Mouse (Mus musculus) midbrain, embryonic 13.5 days (tissue): ENCODE measurements around the gene Gast. TPM values are rescaled to one million over a fixed set of nuclear protein-coding genes. Genes with fewer than 3 reads are reported as not detected.
"Not testable (repeated sequence)": the region's sequence is repeated elsewhere in the genome, so short reads cannot be mapped to it uniquely, and the experiment has no call there.

Experiments
- ATAC-seq: fragments of 200-750 bp; cut with Nextera tagmentation; 2 replicates; pipeline ENCODE4 v1.8.0; 2017; ENCODE audit warnings: mild to moderate bottlenecking, moderate TSS enrichment, moderate library complexity
- H3K27ac ChIP-seq: fragments of 300-500 bp; sonication (generic); 2 replicates; pipeline ENCODE4 v1.5.1; 2015; ENCODE audit warnings: inconsistent platforms, mild to moderate bottlenecking, moderate library complexity
- H3K27me3 ChIP-seq: fragments of 300-500 bp; sonication (generic); 2 replicates; pipeline ENCODE4 v1.6.1; 2015; ENCODE audit warnings: mild to moderate bottlenecking, inconsistent platforms
- H3K36me3 ChIP-seq: fragments of 300-500 bp; sonication (generic); 2 replicates; pipeline ENCODE4 v1.6.1; 2015; ENCODE audit warnings: mild to moderate bottlenecking, inconsistent platforms
- H3K4me1 ChIP-seq: fragments of 300-500 bp; sonication (generic); replicated peaks from 2 replicates; pipeline ENCODE4 v1.6.1; 2015; ENCODE audit warnings: inconsistent platforms
- H3K4me2 ChIP-seq: fragments of 300-500 bp; sonication (generic); replicated peaks from 2 replicates; pipeline ENCODE4 v1.6.1; 2015; ENCODE audit warnings: moderate library complexity, mild to moderate bottlenecking, inconsistent platforms
- H3K4me3 ChIP-seq: fragments of 300-500 bp; sonication (generic); replicated peaks from 2 replicates; pipeline ENCODE4 v1.5.1; 2015; ENCODE audit warnings: mild to moderate bottlenecking, inconsistent platforms
- H3K9ac ChIP-seq: fragments of 300-500 bp; sonication (generic); replicated peaks from 2 replicates; pipeline ENCODE4 v1.6.1; 2015; ENCODE audit warnings: mild to moderate bottlenecking, inconsistent platforms
- H3K9me3 ChIP-seq: fragments of 300-500 bp; sonication (generic); 2 replicates; pipeline ENCODE4 v1.6.1; 2016; ENCODE audit warnings: mild to moderate bottlenecking, inconsistent platforms
- WGBS: fragments of 180-500 bp; shearing (Covaris S2); methylation state at CpG from one replicate; pipeline ENCODE4 v1.1.7; 2015; 5-methylcytosine and 5-hydroxymethylcytosine counted together
- polyA plus RNA-seq: library from polyadenylated mRNA; unstranded; fragments of >200 nt; fragmentation: Nextera tagmentation; extraction: Ambion mirVana; gene quantifications from 2 replicates; pipeline ENCODE4 v1.2.1, GENCODE M21; 2015

The Gast gene
- polyA plus RNA-seq, 1 experiment from 2014 or later: 1.2 TPM

DNA sequence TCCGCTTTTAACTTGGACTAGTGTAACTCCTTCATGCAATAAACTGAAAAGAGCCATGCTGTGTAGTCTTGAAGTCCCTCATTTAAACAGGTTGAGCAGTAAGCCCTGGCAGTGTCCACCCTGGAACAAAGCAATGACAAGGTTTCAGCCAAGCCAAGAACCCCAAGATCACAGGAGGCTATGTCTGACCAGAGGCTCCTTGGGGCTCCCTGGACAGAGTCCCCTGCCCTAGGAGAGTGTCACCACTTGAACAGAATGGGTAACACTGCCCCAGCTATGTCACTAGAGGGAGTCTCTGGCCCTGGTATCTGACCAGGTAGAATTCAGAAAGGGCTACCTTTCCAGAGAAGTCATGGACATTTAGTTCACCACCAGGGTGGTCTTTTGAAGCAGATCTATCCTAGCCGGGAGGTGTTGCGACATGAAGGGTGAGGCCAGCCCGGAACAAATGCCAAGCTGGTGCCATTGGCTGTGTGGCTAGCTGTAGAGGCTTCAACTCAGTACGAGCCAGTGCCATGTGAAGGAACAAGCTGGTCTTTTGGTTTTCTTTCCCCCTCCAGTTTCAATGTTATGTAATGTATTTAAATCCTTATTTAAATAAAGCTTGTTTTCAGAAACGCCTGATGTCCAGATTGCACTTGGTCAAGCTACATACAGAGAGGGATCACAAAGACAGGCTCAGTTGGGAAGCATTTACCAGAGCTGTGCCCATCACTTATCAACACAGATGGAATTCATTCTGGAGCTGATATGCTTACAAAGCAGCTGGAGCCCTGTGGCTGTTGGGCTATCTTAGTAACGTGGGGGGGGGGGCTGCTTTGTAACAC lies 12.5 kb upstream of the Gast start:
- H3K9me3 ChIP-seq, H3K27me3 ChIP-seq, H3K9ac ChIP-seq, H3K27ac ChIP-seq, ATAC-seq: not testable (repeated sequence)
- H3K4me1 ChIP-seq: peaks cover 19% of the 10 kb centered on the region
- H3K4me2 ChIP-seq: peak overlapping the region; percentile 90
- WGBS: 79% methylated on average over 7 of the region's 7 CpGs
- H3K4me3 ChIP-seq: 0 out of 2 replicates have a peak overlapping the region, but pooled peaks have one; percentile 16
- peaks cover 19% of the 10 kb centered on the region for H3K36me3 ChIP-seq

DNA sequence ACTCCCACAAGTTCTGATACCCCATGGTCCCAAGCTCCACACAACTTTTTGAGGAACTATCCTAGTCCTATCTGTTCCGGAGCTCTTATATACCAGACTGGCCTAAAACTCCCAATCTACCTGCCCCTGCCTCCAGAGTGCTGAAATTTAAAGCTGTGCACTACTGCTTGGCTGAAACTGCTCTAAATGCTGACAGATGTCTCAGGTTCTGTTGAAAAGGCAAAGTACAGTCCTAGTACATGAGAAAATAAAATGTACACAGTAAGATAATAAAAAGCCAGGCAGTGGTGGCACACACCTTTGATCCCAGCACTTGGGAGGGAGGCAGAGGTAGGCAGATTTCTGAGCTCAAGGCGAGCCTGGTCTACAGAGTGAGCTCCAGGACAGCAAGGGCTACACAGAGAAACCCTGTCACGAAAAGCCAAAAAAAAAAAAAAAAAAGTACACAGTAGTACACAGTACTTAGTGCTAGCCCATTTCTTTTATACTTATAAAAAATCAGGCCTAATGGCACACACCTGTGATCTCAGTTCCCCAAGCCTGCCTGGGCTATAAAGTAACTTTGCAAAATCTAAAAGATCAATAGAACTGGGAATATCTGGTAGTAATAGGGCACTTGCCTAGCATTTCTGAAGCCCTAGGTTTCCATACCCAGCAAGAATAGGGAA lies 11.5 kb upstream of the Gast start:
- peaks cover 19% of the 10 kb centered on the region for H3K4me1 ChIP-seq
- no peaks in the 10 kb centered on the region for H3K9me3 ChIP-seq
- no peak overlapping the region for H3K9ac ChIP-seq
- 63% methylated on average over 3 of the region's 3 CpGs for WGBS
- H3K4me2 ChIP-seq: no peak overlapping the region
- no peak for ATAC-seq
- no peaks in the 10 kb centered on the region for H3K27me3 ChIP-seq
- H3K4me3 ChIP-seq: no peak overlapping the region
- no peak overlapping the region for H3K27ac ChIP-seq
- H3K36me3 ChIP-seq: peaks cover 19% of the 10 kb centered on the region

DNA sequence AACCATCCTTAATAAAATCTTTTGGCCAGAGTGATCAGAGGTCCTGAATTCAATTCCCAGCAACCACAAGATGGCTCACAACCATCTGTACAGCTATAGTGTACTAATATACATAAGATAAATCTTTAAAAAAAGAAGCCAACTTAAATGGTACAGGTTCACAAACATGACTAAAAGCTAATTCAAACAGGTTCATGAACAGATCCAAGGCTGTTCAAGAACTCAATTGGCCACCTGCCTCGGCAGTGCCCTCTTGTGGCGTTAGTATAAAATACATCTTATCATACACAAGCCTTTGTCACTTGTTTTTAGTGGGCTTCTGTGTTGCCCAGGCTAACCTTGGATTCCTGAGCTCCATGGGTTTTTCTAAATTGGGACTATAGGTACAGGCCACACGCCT lies 10.6 kb upstream of the Gast start:
- H3K4me1 ChIP-seq: peaks cover 19% of the 10 kb centered on the region
- H3K27me3 ChIP-seq: no peaks in the 10 kb centered on the region
- no peak overlapping the region for H3K27ac ChIP-seq
- H3K9ac ChIP-seq: no peak overlapping the region
- peaks cover 19% of the 10 kb centered on the region for H3K36me3 ChIP-seq
- WGBS: 9% methylated on average over 3 of the region's 3 CpGs
- H3K9me3 ChIP-seq: no peaks in the 10 kb centered on the region
- no peak overlapping the region for H3K4me3 ChIP-seq
- no peak overlapping the region for H3K4me2 ChIP-seq
- no peak for ATAC-seq

DNA sequence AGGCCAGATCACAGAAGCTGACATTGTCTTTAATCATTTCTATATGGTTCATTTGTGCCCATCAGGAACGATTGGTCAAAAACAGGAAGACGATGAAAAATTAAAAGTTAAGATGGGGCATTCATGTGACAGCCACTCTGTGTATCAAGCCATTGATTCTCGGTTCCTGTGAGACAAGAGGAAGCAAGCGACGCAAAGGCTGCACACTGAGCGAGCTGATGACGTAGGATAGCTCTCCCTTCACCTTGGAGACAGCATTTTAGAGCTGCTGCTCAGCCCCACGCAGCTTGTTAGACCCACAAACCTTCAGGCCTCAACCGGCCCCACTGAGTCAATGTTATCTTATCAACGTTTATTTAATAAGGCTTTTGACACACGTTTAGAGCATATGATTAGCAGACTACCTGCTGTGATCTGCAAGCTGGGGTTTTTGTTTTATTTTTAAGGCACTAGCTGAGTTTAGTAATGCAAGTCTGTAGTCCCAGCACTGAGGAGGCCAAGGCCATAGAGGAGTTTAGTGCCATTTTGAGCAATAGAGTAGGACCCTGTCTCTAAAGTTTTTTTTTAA lies 9.1 kb upstream of the Gast start:
- H3K9ac ChIP-seq: no peak overlapping the region
- H3K27ac ChIP-seq: peak overlapping the region; percentile 26; the same call in 1 of the 2 replicates
- no peak for ATAC-seq
- peaks cover 19% of the 10 kb centered on the region for H3K36me3 ChIP-seq
- H3K4me2 ChIP-seq: no peak overlapping the region
- no peaks in the 10 kb centered on the region for H3K9me3 ChIP-seq
- WGBS: 67% methylated on average over 11 of the region's 11 CpGs
- H3K27me3 ChIP-seq: no peaks in the 10 kb centered on the region
- no peak overlapping the region for H3K4me3 ChIP-seq
- H3K4me1 ChIP-seq: peaks cover 19% of the 10 kb centered on the region

DNA sequence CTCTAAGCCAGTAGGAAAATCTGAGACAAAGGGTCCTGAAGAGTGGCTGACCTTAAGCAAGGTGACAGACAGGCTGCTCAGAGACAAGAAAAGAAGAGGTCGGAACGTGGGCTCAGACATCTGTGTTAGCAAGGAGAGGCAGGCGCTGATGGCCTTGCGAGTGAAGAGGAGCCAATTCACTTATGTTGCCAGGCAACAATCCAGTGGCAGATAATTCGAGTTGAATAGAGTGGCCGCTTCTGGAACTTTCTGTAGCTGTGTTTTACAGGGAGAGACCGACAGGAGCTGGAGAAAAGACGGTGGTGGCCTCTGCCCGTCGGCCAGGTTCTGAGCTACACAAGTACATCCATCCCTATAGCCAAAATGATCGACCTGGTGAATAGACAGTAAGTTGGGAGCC lies 6.9 kb upstream of the Gast start:
- WGBS: 48% methylated on average over 11 of the region's 11 CpGs
- H3K9ac ChIP-seq: no peak overlapping the region
- no peaks in the 10 kb centered on the region for H3K9me3 ChIP-seq
- peak overlapping the region; percentile 61; the same call in 1 of the 2 replicates for H3K27ac ChIP-seq
- H3K27me3 ChIP-seq: no peaks in the 10 kb centered on the region
- peaks cover 5% of the 10 kb centered on the region for H3K36me3 ChIP-seq
- no peak overlapping the region for H3K4me2 ChIP-seq
- ATAC-seq: no peak
- H3K4me1 ChIP-seq: peaks cover 21% of the 10 kb centered on the region
- H3K4me3 ChIP-seq: no peak overlapping the region

DNA sequence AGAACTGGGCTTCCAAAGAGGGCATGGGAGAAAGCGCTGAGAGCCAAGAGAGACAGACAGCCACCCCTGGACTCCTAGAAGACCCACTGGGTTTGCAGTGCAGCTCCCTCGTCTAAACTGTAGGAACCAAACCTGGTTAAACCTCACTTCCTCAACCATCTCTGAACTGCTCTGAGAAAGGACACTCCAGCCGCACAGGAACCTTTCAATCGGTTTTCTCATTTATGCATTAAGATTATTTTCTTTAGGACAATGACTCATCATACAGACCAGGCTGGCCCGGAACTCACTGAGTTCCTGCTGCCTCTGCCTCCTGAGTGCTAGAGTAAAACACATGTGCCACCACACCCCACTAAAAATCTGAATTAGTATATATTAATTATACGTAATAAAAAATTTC lies 6.4 kb upstream of the Gast start:
- H3K36me3 ChIP-seq: peaks cover under 1% of the 10 kb centered on the region
- WGBS: 92% methylated on average over 6 of the region's 6 CpGs
- H3K9me3 ChIP-seq: no peaks in the 10 kb centered on the region
- peak overlapping the region; percentile 61; the same call in 1 of the 2 replicates for H3K27ac ChIP-seq
- no peak overlapping the region for H3K4me2 ChIP-seq
- ATAC-seq: no peak
- H3K27me3 ChIP-seq: no peaks in the 10 kb centered on the region
- H3K4me3 ChIP-seq: no peak overlapping the region
- peaks cover 24% of the 10 kb centered on the region for H3K4me1 ChIP-seq
- H3K9ac ChIP-seq: no peak overlapping the region

DNA sequence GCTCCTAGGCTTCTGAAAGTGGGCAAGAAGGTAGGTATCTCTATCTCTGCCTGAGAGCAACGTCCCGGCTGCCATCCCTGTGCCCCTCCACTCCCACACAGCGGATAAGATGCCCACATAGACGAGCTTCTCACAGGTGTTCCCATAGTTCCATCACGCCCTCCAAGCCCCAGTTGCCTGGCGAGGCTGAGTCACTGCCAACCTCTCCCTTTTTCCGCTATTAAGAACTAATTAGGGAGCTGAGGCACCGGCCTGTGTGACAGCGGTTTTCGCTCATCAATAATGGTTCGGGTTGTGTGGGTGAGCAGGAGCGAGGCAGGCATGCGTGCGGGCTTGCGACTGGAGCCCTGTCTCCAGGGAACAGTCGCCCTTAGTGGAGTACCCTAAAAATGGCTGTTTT lies 4.0 kb upstream of the Gast start:
- Histone ChIP-seq H3K9ac (0 out of 2 replicates have a peak overlapping the region, but pooled peaks have one; percentile 14), H3K27me3 (no peaks in the 10 kb centered on the region), H3K4me3 (no peak overlapping the region), H3K9me3 (no peaks in the 10 kb centered on the region), H3K4me1 (peaks cover 43% of the 10 kb centered on the region), H3K27ac (no peak overlapping the region), H3K36me3 (no peaks in the 10 kb centered on the region), H3K4me2 (no peak overlapping the region)
- 66% methylated on average over 16 of the region's 16 CpGs for WGBS
- ATAC-seq: no peak

DNA sequence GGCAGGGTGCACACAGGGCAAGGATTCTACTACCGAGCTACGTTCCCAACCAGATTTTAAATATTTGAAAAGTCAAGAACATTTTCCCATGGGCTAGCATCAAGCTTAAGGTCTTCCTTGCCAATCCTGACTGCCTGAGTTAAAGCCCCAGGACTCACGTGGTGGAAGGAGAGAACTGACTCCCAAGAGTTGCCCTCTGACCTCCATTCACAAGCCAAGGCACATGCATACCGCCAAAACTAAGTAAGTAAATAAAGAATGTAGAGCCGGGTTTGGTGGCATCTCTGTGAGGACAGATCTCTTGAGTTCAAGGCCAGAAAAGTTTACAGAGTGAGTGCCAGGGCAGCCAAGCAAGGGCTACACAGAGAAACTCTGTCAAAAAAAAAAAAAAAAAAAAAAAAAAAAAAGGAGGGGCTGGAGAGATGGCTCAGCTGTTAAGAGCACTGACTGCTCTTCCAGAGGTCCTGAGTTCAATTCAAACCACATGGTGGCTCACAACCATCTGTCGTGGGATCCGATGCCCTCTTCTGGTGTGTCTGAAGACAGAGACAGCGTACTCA lies 3.3 kb upstream of the Gast start:
- not testable (repeated sequence) for H3K9ac ChIP-seq, H3K27ac ChIP-seq, ATAC-seq, H3K4me3 ChIP-seq, H3K36me3 ChIP-seq, H3K27me3 ChIP-seq, H3K4me2 ChIP-seq, H3K9me3 ChIP-seq
- 67% methylated on average over 8 of the region's 8 CpGs for WGBS
- H3K4me1 ChIP-seq: peaks cover 49% of the 10 kb centered on the region

DNA sequence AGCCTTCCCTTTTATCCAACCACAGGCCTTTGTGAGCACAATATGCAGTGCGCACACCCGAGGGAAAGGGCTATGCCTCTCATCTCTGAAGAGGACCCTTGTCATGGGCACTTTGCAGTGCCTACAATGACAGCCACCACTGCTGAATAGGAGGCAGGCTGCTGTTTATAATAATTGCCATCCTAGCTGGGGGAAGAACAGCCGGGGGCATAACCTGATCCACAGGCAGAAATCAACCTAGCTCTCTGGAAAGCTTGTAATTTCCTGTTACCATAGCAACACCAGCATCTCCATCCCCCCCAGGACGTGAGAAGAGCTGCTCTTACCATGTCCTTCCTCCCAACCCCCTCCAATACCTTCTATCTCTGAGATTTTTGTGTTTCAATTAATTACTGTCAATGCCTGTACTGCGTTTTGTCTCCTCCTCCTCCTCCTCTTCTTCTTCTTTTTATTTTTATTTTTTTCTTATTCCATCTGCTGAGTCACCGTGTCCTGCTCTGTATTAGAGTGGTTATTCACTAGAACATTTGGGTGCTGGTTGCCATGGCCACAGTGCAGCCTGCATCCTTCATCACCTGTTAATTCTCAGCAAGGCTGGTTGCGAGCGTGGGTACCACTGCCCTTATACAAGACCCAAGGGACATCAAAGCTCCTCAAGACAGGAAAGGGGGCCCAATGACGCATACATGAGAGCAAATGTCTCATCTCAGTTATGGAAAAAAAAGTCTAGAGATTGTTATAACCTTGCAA lies 1.3 kb upstream of the Gast start:
- Histone ChIP-seq H3K9ac (no peak overlapping the region; the same call in 1 of the 2 replicates), H3K4me1 (peaks cover 57% of the 10 kb centered on the region)
- 31% methylated on average over 9 of the region's 9 CpGs for WGBS

DNA sequence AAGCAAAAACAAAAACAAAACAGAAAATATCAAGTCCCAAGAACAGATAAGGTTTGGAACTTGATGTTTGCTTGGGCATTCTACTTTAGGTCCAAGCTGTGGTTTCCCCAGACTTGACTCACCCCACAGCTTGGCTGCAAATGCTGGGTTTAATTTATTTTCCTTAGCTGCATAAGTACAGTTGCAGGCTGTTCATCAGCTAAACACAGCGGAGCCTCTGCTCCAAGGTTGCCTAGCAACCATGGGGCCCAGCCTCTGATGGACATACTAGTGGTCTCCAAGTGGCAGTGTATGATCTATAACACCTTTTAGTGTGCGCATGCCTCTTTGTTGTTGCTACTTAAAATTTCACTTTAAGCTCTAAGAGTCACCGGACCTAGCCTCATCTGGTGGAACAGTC lies 1.5 kb downstream of the Gast start:
- no peak overlapping the region for H3K9ac ChIP-seq
- peaks cover 47% of the 10 kb centered on the region for H3K4me1 ChIP-seq
- H3K36me3 ChIP-seq: no peaks in the 10 kb centered on the region
- 0 out of 2 replicates have a peak, but pooled peaks have one; percentile 35 for ATAC-seq
- no peak overlapping the region for H3K4me2 ChIP-seq
- no peaks in the 10 kb centered on the region for H3K9me3 ChIP-seq
- H3K27ac ChIP-seq: peak overlapping the region; percentile 71
- no peak overlapping the region for H3K4me3 ChIP-seq
- WGBS: 37% methylated on average over 3 of the region's 3 CpGs
- no peaks in the 10 kb centered on the region for H3K27me3 ChIP-seq

More for the DNA sequence above, 1.3 kb upstream of the Gast start:
- Histone ChIP-seq H3K4me2 (peak overlapping the region; percentile 19), H3K36me3 (no peaks in the 10 kb centered on the region), H3K4me3 (no peak overlapping the region), H3K27me3 (no peaks in the 10 kb centered on the region), H3K9me3 (no peaks in the 10 kb centered on the region), H3K27ac (peak overlapping the region; percentile 96)
- ATAC-seq: peak; percentile 89

DNA sequence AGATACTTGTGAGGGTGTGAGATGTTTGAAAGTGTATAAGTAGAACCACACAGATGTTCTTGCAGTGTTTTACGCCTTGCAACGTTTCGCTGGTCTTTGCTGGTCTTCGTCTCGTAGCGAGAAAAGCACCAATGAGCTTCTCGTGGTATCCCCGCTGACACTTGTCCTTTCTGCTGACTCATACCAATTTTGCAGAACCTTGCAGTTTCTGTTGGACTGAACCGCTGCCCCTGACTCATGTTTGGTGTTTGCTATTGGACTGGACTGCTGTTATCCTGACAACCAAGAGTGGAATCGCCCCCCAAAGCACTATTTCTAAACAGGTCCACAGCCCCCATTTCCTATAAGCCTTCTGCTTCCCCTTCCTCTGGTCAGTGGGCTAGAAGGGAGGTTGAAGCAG lies 10.1 kb downstream of the Gast start:
- Histone ChIP-seq H3K36me3 (peaks cover 15% of the 10 kb centered on the region), H3K9ac (no peak overlapping the region), H3K27ac (no peak overlapping the region), H3K27me3 (no peaks in the 10 kb centered on the region), H3K4me2 (no peak overlapping the region), H3K9me3 (no peaks in the 10 kb centered on the region), H3K4me1 (peaks cover 14% of the 10 kb centered on the region), H3K4me3 (no peak overlapping the region)
- WGBS: 95% methylated on average over 10 of the region's 10 CpGs
- ATAC-seq: no peak
